Mouse (Mus musculus): ENCODE data around the gene Igfals. TPM values are rescaled to one million over a fixed set of nuclear protein-coding genes. Genes with fewer than 3 reads are reported as not detected.

Gene Igfals
- polyA plus RNA-seq, 1 experiment from 2014 or later, result 0.28 TPM

- Histone ChIP-seq H3K4me3 (no peak overlapping the region), H3K4me2 (replicated peaks) (no peak overlapping the region), H3K9me3 (no peaks in the 10 kb centered on the region), H3K36me3 (peaks cover 81% of the 10 kb centered on the region), H3K27ac (no peak overlapping the region), H3K4me1 (no peaks in the 10 kb centered on the region), H3K27me3 (no peaks in the 10 kb centered on the region), H3K9ac (no peak overlapping the region)
- no peak for ATAC-seq (ENCODE audit: insufficient number of reproducible peaks, insufficient read depth, low FRiP score, low TSS enrichment)
- 91% methylated on average over 1 of the region's 1 CpGs for WGBS
Observed at GRCm38 (mm10) chr17:24923246-24923645, 57.4 kb downstream of the Igfals start.

DNA sequence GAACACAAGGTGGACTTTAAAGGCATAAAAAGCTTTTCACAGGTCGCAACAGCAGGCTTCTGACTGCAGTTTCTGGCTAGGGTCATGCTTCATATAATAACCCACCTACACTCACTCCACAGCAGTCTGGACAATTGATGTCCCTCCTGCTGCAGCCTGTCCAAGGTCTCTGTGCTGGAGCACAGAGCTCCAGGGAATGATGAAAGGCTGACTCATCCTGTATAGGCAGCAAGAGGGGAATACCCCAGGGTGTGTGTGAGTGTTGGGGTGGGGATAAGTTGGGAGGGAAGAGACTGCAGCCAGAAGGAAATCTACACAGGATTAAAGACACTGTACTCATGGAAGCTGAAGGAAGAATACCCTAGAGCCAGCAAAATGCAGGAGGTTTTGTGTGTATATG, 63.7 kb downstream of the Igfals start:
- Histone ChIP-seq H3K9me3 (no peaks in the 10 kb centered on the region), H3K9ac (no peak overlapping the region), H3K27me3 (no peaks in the 10 kb centered on the region), H3K4me3 (no peak overlapping the region), H3K4me2 (replicated peaks) (no peak overlapping the region), H3K36me3 (peaks cover 34% of the 10 kb centered on the region), H3K4me1 (peaks cover 1% of the 10 kb centered on the region), H3K27ac (no peak overlapping the region)
- WGBS, result 85% methylated on average over 1 of the region's 1 CpGs
- no peak for ATAC-seq (ENCODE audit: insufficient number of reproducible peaks, insufficient read depth, low FRiP score, low TSS enrichment)

Other genes starting within 250 kb of the Igfals start
- gene Tsc2, start 233.4 kb upstream of the Igfals start, polyA plus RNA-seq (2016; fragmentation: Nextera tagmentation; extraction: Ambion mirVana), result 72.8 and 82.0 TPM in 2 replicates
- gene Nthl1, start 233.3 kb upstream of the Igfals start, polyA plus RNA-seq (2016; fragmentation: Nextera tagmentation; extraction: Ambion mirVana), result 26.2 and 26.9 TPM in 2 replicates
- gene Slc9a3r2, start 215.7 kb upstream of the Igfals start, polyA plus RNA-seq (2016; fragmentation: Nextera tagmentation; extraction: Ambion mirVana), result 59.6 and 60.6 TPM in 2 replicates
- 0.35 and 0.76 TPM in 2 replicates for gene Npw, start 207.5 kb upstream of the Igfals start, polyA plus RNA-seq (2016; fragmentation: Nextera tagmentation; extraction: Ambion mirVana)
- gene Zfp598, start 196.3 kb upstream of the Igfals start, polyA plus RNA-seq (2016; fragmentation: Nextera tagmentation; extraction: Ambion mirVana), result 23.5 and 25.4 TPM in 2 replicates
- 8.4 and 10.5 TPM in 2 replicates for gene Syngr3, start 176.0 kb upstream of the Igfals start, polyA plus RNA-seq (2016; fragmentation: Nextera tagmentation; extraction: Ambion mirVana)
- 47.9 and 48.0 TPM in 2 replicates for gene Gfer, start 169.8 kb upstream of the Igfals start, polyA plus RNA-seq (2016; fragmentation: Nextera tagmentation; extraction: Ambion mirVana)
- gene Noxo1, start 169.8 kb upstream of the Igfals start, polyA plus RNA-seq (2016; fragmentation: Nextera tagmentation; extraction: Ambion mirVana), result 3.0 and 5.5 TPM in 2 replicates
- gene Tbl3, start 158.3 kb upstream of the Igfals start, polyA plus RNA-seq (2016; fragmentation: Nextera tagmentation; extraction: Ambion mirVana), result 93.9 and 94.2 TPM in 2 replicates
- 0.22 TPM in 1 of 2 replicates, not detected in the other for gene Rnf151, start 147.9 kb upstream of the Igfals start, polyA plus RNA-seq (2016; fragmentation: Nextera tagmentation; extraction: Ambion mirVana)
- gene Rps2, start 147.9 kb upstream of the Igfals start, polyA plus RNA-seq (2016; fragmentation: Nextera tagmentation; extraction: Ambion mirVana), result 1,116 and 1,117 TPM in 2 replicates
- gene Ndufb10, start 141.5 kb upstream of the Igfals start, polyA plus RNA-seq (2016; fragmentation: Nextera tagmentation; extraction: Ambion mirVana), result 209 and 223 TPM in 2 replicates
- gene Rpl3l, start 138.2 kb upstream of the Igfals start, polyA plus RNA-seq (2016; fragmentation: Nextera tagmentation; extraction: Ambion mirVana), result not detected in 2 replicates
- 23.6 and 25.6 TPM in 2 replicates for gene Msrb1, start 129.4 kb upstream of the Igfals start, polyA plus RNA-seq (2016; fragmentation: Nextera tagmentation; extraction: Ambion mirVana)
- 9.2 and 10.7 TPM in 2 replicates for gene Hs3st6, start 113.0 kb upstream of the Igfals start, polyA plus RNA-seq (2016; fragmentation: Nextera tagmentation; extraction: Ambion mirVana)
- not detected in 2 replicates for gene Meiob, start 61.7 kb upstream of the Igfals start, polyA plus RNA-seq (2016; fragmentation: Nextera tagmentation; extraction: Ambion mirVana)
- gene Hagh, start 25.9 kb upstream of the Igfals start, polyA plus RNA-seq (2016; fragmentation: Nextera tagmentation; extraction: Ambion mirVana), result 24.2 and 26.1 TPM in 2 replicates
- gene Fahd1, start 15.6 kb upstream of the Igfals start, polyA plus RNA-seq (2016; fragmentation: Nextera tagmentation; extraction: Ambion mirVana), result 21.3 and 23.2 TPM in 2 replicates
- gene Nubp2, start 20.4 kb downstream of the Igfals start, polyA plus RNA-seq (2016; fragmentation: Nextera tagmentation; extraction: Ambion mirVana), result 49.7 and 53.6 TPM in 2 replicates
- gene Spsb3, start 20.6 kb downstream of the Igfals start, polyA plus RNA-seq (2016; fragmentation: Nextera tagmentation; extraction: Ambion mirVana), result 43.3 and 43.8 TPM in 2 replicates
- gene Eme2, start 29.1 kb downstream of the Igfals start, polyA plus RNA-seq (2016; fragmentation: Nextera tagmentation; extraction: Ambion mirVana), result 38.7 and 42.4 TPM in 2 replicates
- 99.6 and 107 TPM in 2 replicates for gene Mrps34, start 29.1 kb downstream of the Igfals start, polyA plus RNA-seq (2016; fragmentation: Nextera tagmentation; extraction: Ambion mirVana)
- 44.8 and 46.1 TPM in 2 replicates for gene Nme3, start 30.5 kb downstream of the Igfals start, polyA plus RNA-seq (2016; fragmentation: Nextera tagmentation; extraction: Ambion mirVana)
- gene Mapk8ip3, start 71.0 kb downstream of the Igfals start, polyA plus RNA-seq (2016; fragmentation: Nextera tagmentation; extraction: Ambion mirVana), result 55.8 and 59.5 TPM in 2 replicates
- gene Jpt2, start 94.7 kb downstream of the Igfals start, polyA plus RNA-seq (2016; fragmentation: Nextera tagmentation; extraction: Ambion mirVana), result 270 and 277 TPM in 2 replicates
- 10.5 and 12.0 TPM in 2 replicates for gene Cramp1l, start 149.8 kb downstream of the Igfals start, polyA plus RNA-seq (2016; fragmentation: Nextera tagmentation; extraction: Ambion mirVana)
- 29.0 and 29.8 TPM in 2 replicates for gene Ift140, start 150.1 kb downstream of the Igfals start, polyA plus RNA-seq (2016; fragmentation: Nextera tagmentation; extraction: Ambion mirVana)
- 13.2 and 15.5 TPM in 2 replicates for gene Tmem204, start 217.6 kb downstream of the Igfals start, polyA plus RNA-seq (2016; fragmentation: Nextera tagmentation; extraction: Ambion mirVana)
- 49.1 and 51.0 TPM in 2 replicates for gene Telo2, start 250.0 kb downstream of the Igfals start, polyA plus RNA-seq (2016; fragmentation: Nextera tagmentation; extraction: Ambion mirVana)

All from embryonic facial prominence, embryonic 12.5 days (tissue).